Mouse (Mus musculus): ENCODE results near the gene Mfsd9.

DNA sequence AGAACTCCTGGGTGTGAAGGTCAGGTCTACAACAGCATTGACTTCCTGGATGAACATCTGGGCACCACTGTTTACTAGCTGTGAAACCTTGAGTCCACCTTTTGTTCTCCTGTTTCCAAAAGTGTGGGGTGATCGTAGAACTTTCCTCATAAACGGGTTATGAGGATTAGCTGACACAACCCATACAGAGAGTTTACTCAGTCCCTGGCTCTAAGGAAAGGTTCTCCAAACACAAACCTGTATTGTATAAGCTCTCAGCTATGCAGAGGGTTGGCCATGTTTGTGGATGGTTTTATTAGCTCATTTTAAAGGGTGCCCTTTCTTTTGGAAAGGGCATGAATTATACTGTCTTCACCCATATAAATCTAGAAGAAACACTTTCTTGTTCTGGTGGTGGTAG is 49.7 kb downstream of the Mfsd9 start:
- no peak for TF ChIP-seq CTCF (IDR thresholded peaks at IDR 0.05; ENCODE audit: extremely low read depth, insufficient read depth, low read length)
- TF ChIP-seq POLR2A (IDR thresholded peaks at IDR 0.05; ENCODE audit: extremely low read depth, insufficient read depth, low read length): no peak

Measured in cortical plate, adult 2 months (tissue).